Mouse (Mus musculus) 3134 (cell line): Measurements from ENCODE around the gene Papss1.

Source experiments
- DNase-seq: peaks from one replicate; pipeline ENCODE4 v3.0.0-alpha.2; 2011; ENCODE audit warnings: low spot score; ENCODE audit not compliant: insufficient read length; ENCODE audit errors: extremely low read depth

The Papss1 gene

GRCm38 (mm10) chr3:131580040-131580439, 15.5 kb downstream of the Papss1 start:
- no peak for DNase-seq

GRCm38 (mm10) chr3:131581096-131581495, 16.5 kb downstream of the Papss1 start:
- no peak for DNase-seq

GRCm38 (mm10) chr3:131586818-131587217, 22.2 kb downstream of the Papss1 start:
- DNase-seq = no peak

- no peak for DNase-seq
Measured at GRCm38 (mm10) chr3:131587959-131588358, 23.4 kb downstream of the Papss1 start.

GRCm38 (mm10) chr3:131593143-131593798, 28.7 kb downstream of the Papss1 start:
- no peak for DNase-seq

GRCm38 (mm10) chr3:131594361-131594760, 29.8 kb downstream of the Papss1 start:
- no peak for DNase-seq

GRCm38 (mm10) chr3:131595546-131596245, 31.1 kb downstream of the Papss1 start:
- DNase-seq = no peak

- no peak for DNase-seq
Measured at GRCm38 (mm10) chr3:131600726-131601125, 36.2 kb downstream of the Papss1 start.

- no peak for DNase-seq
Measured at GRCm38 (mm10) chr3:131601366-131601765, 36.8 kb downstream of the Papss1 start.

GRCm38 (mm10) chr3:131602995-131603414, 38.4 kb downstream of the Papss1 start:
- no peak for DNase-seq

- DNase-seq = no peak
Measured at GRCm38 (mm10) chr3:131608112-131608511, 43.5 kb downstream of the Papss1 start.

- DNase-seq = no peak
Measured at GRCm38 (mm10) chr3:131609651-131610050, 45.1 kb downstream of the Papss1 start.

GRCm38 (mm10) chr3:131610595-131610994, 46.0 kb downstream of the Papss1 start:
- no peak for DNase-seq

- no peak for DNase-seq
Measured at GRCm38 (mm10) chr3:131612847-131613246, 48.3 kb downstream of the Papss1 start.

GRCm38 (mm10) chr3:131614056-131614455, 49.5 kb downstream of the Papss1 start:
- DNase-seq = no peak

- peak; percentile 35 for DNase-seq
Measured at GRCm38 (mm10) chr3:131618580-131619338, 54.2 kb downstream of the Papss1 start.

- DNase-seq = no peak
Measured at GRCm38 (mm10) chr3:131623208-131623607, 58.6 kb downstream of the Papss1 start.

GRCm38 (mm10) chr3:131624063-131624462, 59.5 kb downstream of the Papss1 start:
- DNase-seq = no peak

- DNase-seq = no peak
Measured at GRCm38 (mm10) chr3:131627476-131627875, 62.9 kb downstream of the Papss1 start.

GRCm38 (mm10) chr3:131628265-131628664, 63.7 kb downstream of the Papss1 start:
- DNase-seq = no peak

- DNase-seq = no peak
Measured at GRCm38 (mm10) chr3:131628931-131629330, 64.4 kb downstream of the Papss1 start.
